Mouse (Mus musculus): ENCODE data around the gene Ccdc127.
A peak's percentile ranks its signal among the peaks of the same experiment; 100 is the strongest.

Gene Ccdc127

DNA sequence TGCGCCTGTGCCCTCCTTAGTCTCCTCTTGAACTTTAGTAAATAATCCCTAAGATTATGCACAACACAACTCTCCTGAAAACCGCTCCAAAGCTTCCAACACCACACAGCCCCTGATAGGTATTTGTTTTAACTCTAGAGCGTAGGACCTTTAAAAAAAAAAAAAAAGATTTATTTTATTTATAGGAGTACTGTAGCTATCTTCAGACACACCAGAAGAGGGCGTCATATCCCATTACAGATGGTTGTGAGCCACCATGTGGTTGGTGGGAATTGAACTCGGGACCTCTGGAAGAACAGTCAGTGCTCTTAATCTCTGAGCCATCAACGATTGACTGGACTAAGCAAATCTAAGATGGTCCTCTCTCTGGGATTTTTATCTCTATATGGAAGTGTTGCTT, 39.6 kb downstream of the Ccdc127 start:
- DNase-seq (ENCODE audit: low read depth, low spot score) = no peak

DNA sequence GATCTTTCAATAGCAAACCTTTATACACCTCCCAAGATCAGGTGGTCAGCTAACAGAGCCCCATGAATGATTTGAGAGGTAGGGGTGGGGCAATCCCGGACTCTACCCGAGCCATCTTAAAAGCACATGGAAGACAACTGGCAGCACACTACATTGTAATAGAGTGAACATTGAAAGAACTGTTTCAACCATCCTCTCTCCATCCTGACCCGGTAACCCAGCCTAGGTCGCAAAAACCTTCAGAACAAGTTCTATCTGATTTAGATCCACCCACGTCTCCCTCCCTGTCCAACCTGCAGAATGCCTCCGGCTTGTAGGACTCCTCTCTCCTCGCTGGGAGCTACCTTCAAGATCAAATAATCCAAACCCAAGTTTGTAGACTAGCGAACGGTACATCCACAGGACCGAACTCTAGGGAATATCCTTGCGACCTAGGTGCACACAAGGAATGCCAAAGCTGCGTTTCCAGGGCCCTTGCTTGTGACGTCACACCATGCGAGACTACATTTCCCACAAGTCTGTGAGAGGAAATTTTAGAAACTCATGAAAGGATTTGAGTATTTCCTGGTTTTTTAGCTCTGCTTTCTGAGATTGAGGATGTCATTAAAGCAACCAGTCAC, 40.4 kb downstream of the Ccdc127 start, which contains the start of gene Zfp72:
TSS of gene Zfp72 (minus strand) at position 466 of the 620 bp plus-strand sequence.
- peak; percentile 29 for DNase-seq (ENCODE audit: low read depth, low spot score)

DNA sequence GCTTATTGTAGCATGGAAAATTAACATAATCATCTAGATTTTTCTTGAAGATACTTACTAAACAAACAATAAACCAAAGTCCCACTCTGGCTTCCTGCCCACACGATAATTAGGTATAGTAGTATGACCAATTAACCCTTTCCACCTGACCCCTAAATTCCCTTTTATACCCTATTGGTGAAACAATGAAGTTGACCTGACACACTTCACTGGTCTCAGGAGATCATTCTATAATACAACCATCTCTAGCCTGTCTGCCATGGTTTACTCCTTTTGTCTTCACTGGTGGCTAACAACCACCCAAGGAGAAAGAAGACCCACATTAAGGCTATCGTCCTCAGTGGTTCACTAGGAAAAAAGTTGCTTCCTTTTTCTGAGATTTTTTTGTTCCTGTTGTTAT, 41.0 kb downstream of the Ccdc127 start:
- DNase-seq (ENCODE audit: low read depth, low spot score) = no peak

- DNase-seq (ENCODE audit: low read depth, low spot score) = no peak
Measured at GRCm38 (mm10) chr13:74399298-74399839, 49.3 kb downstream of the Ccdc127 start, which contains the start of gene Ftl1-ps1. Gene Ftl1-ps1 (plus strand): TSS chr13:74399694.
